Mouse (Mus musculus) testis, adult 2 months (tissue): ENCODE results near the gene Gm10518.

Experiments
- CTCF ChIP-seq: fragments of 200-500 bp; IDR thresholded peaks from 2 replicates; pipeline ENCODE4 v1.5.1; 2012; ENCODE audit warnings: low read depth, mild to moderate bottlenecking, inconsistent platforms, low read length, moderate library complexity; ENCODE audit not compliant: control insufficient read depth, insufficient read depth, insufficient replicate concordance
- POLR2A ChIP-seq: fragments of 200-500 bp; IDR thresholded peaks from 2 replicates; pipeline ENCODE4 v1.6.1; 2012; ENCODE audit warnings: low read depth, mild to moderate bottlenecking, inconsistent platforms, low read length, moderate library complexity; ENCODE audit not compliant: control insufficient read depth

DNA sequence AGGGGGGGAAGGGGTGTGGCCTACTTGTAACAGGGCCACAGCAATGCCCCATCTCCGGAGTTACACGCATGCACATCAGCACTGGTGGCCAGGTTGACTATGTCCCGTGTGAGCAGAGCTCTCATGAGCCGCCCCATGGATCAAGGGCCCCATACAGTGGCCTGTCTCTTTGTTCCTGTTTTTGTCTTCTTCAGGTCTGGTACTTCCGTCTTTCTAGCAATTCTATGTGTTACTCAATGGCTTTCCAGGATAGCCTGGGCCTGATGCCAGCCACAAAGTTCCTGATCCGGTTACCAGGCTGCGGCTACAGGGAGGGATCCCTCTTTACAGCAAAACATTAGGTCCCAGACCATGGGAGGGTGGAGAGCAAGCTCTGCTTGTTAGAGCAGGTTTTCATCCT lies 39.4 kb downstream of the Gm10518 start:
- no peak for TF ChIP-seq POLR2A
- no peak for TF ChIP-seq CTCF
